Mouse (Mus musculus): ENCODE measurements around the gene Ufd1. TPM values are rescaled to one million over a fixed set of nuclear protein-coding genes. Genes with fewer than 3 reads are reported as not detected.

The Ufd1 gene
- polyA plus RNA-seq, 1 experiment from 2014 or later: 101 TPM

- no peaks in the 10 kb centered on the region for H3K9me3 ChIP-seq (replicated peaks)
- H3K9ac ChIP-seq: no peak overlapping the region
- H3K4me1 ChIP-seq: peaks cover 15% of the 10 kb centered on the region
- ATAC-seq (replicated peaks; ENCODE audit: low FRiP score): no peak
- no peak overlapping the region for H3K4me2 ChIP-seq
- H3K27me3 ChIP-seq: no peaks in the 10 kb centered on the region
- H3K4me3 ChIP-seq (replicated peaks): no peak overlapping the region
- 90% methylated on average over 7 of the region's 7 CpGs for WGBS
- peaks cover 79% of the 10 kb centered on the region for H3K36me3 ChIP-seq
- no peak overlapping the region for H3K27ac ChIP-seq
Measured at GRCm38 (mm10) chr16:18785025-18785424, 26.6 kb upstream of the Ufd1 start.

GRCm38 (mm10) chr16:18785485-18785884 lies 26.1 kb upstream of the Ufd1 start:
- no peak overlapping the region for H3K4me3 ChIP-seq (replicated peaks)
- no peak for ATAC-seq (replicated peaks; ENCODE audit: low FRiP score)
- WGBS: 85% methylated on average over 1 of the region's 1 CpGs
- H3K9ac ChIP-seq: no peak overlapping the region
- peaks cover 81% of the 10 kb centered on the region for H3K36me3 ChIP-seq
- H3K9me3 ChIP-seq (replicated peaks): no peaks in the 10 kb centered on the region
- H3K4me1 ChIP-seq: peaks cover 13% of the 10 kb centered on the region
- H3K27ac ChIP-seq: no peak overlapping the region
- H3K4me2 ChIP-seq: no peak overlapping the region
- no peaks in the 10 kb centered on the region for H3K27me3 ChIP-seq

GRCm38 (mm10) chr16:18786652-18787051 lies 24.9 kb upstream of the Ufd1 start:
- no peak for ATAC-seq (replicated peaks; ENCODE audit: low FRiP score)
- no peak overlapping the region for H3K9ac ChIP-seq
- H3K27me3 ChIP-seq: no peaks in the 10 kb centered on the region
- H3K9me3 ChIP-seq (replicated peaks): no peaks in the 10 kb centered on the region
- H3K4me3 ChIP-seq (replicated peaks): no peak overlapping the region
- 95% methylated on average over 10 of the region's 10 CpGs for WGBS
- no peak overlapping the region for H3K27ac ChIP-seq
- no peak overlapping the region for H3K4me2 ChIP-seq
- peaks cover 6% of the 10 kb centered on the region; the same call in 1 of the 2 replicates for H3K4me1 ChIP-seq
- peaks cover 89% of the 10 kb centered on the region for H3K36me3 ChIP-seq

- H3K4me3 ChIP-seq (replicated peaks): no peak overlapping the region
- no peak overlapping the region; the same call in 1 of the 2 replicates for H3K27ac ChIP-seq
- H3K27me3 ChIP-seq: no peaks in the 10 kb centered on the region
- 76% methylated on average over 10 of the region's 10 CpGs for WGBS
- H3K9me3 ChIP-seq (replicated peaks): no peaks in the 10 kb centered on the region
- H3K36me3 ChIP-seq: peaks cover 88% of the 10 kb centered on the region
- no peak for ATAC-seq (replicated peaks; ENCODE audit: low FRiP score)
- no peak overlapping the region for H3K4me2 ChIP-seq
- H3K4me1 ChIP-seq: no peaks in the 10 kb centered on the region
- no peak overlapping the region for H3K9ac ChIP-seq
Measured at GRCm38 (mm10) chr16:18788627-18789406, 22.8 kb upstream of the Ufd1 start.

- no peaks in the 10 kb centered on the region for H3K9me3 ChIP-seq (replicated peaks)
- no peaks in the 10 kb centered on the region for H3K27me3 ChIP-seq
- 95% methylated on average over 11 of the region's 11 CpGs for WGBS
- ATAC-seq (replicated peaks; ENCODE audit: low FRiP score): no peak
- no peak overlapping the region for H3K27ac ChIP-seq
- H3K4me2 ChIP-seq: no peak overlapping the region
- H3K4me3 ChIP-seq (replicated peaks): no peak overlapping the region
- H3K9ac ChIP-seq: no peak overlapping the region
- no peaks in the 10 kb centered on the region for H3K4me1 ChIP-seq
- H3K36me3 ChIP-seq: peaks cover 93% of the 10 kb centered on the region
Measured at GRCm38 (mm10) chr16:18795223-18795899, 16.2 kb upstream of the Ufd1 start.

- no peak overlapping the region for H3K9ac ChIP-seq
- H3K9me3 ChIP-seq (replicated peaks): no peaks in the 10 kb centered on the region
- 91% methylated on average over 7 of the region's 7 CpGs for WGBS
- H3K27ac ChIP-seq: no peak overlapping the region
- ATAC-seq (replicated peaks; ENCODE audit: low FRiP score): no peak
- no peak overlapping the region for H3K4me2 ChIP-seq
- H3K4me3 ChIP-seq (replicated peaks): no peak overlapping the region
- H3K27me3 ChIP-seq: no peaks in the 10 kb centered on the region
- no peaks in the 10 kb centered on the region for H3K4me1 ChIP-seq
- H3K36me3 ChIP-seq: peaks cover 93% of the 10 kb centered on the region
Measured at GRCm38 (mm10) chr16:18796645-18797044, 14.9 kb upstream of the Ufd1 start.

- peaks cover 93% of the 10 kb centered on the region for H3K36me3 ChIP-seq
- no peaks in the 10 kb centered on the region for H3K27me3 ChIP-seq
- no peaks in the 10 kb centered on the region for H3K4me1 ChIP-seq
- H3K27ac ChIP-seq: no peak overlapping the region
- no peak overlapping the region for H3K4me3 ChIP-seq (replicated peaks)
- no peak overlapping the region for H3K4me2 ChIP-seq
- no peak for ATAC-seq (replicated peaks; ENCODE audit: low FRiP score)
- H3K9ac ChIP-seq: no peak overlapping the region
- 87% methylated on average over 5 of the region's 5 CpGs for WGBS
- no peaks in the 10 kb centered on the region for H3K9me3 ChIP-seq (replicated peaks)
Measured at GRCm38 (mm10) chr16:18798151-18798550, 13.4 kb upstream of the Ufd1 start.

GRCm38 (mm10) chr16:18798841-18799240 lies 12.7 kb upstream of the Ufd1 start:
- Histone ChIP-seq H3K27ac (no peak overlapping the region), H3K4me2 (no peak overlapping the region), H3K36me3 (peaks cover 90% of the 10 kb centered on the region), H3K4me3 (replicated peaks) (no peak overlapping the region), H3K27me3 (no peaks in the 10 kb centered on the region), H3K9ac (no peak overlapping the region), H3K4me1 (no peaks in the 10 kb centered on the region), H3K9me3 (replicated peaks) (no peaks in the 10 kb centered on the region)
- WGBS: 63% methylated on average over 2 of the region's 2 CpGs
- ATAC-seq (replicated peaks; ENCODE audit: low FRiP score): peak; percentile 62; the same call in 1 of the 2 replicates

GRCm38 (mm10) chr16:18805746-18806145 lies 5.8 kb upstream of the Ufd1 start:
- WGBS: 97% methylated on average over 2 of the region's 2 CpGs
- peaks cover 71% of the 10 kb centered on the region for H3K36me3 ChIP-seq

GRCm38 (mm10) chr16:18809001-18809400 lies 2.6 kb upstream of the Ufd1 start:
- WGBS: 92% methylated on average over 5 of the region's 5 CpGs
- H3K36me3 ChIP-seq: peaks cover 48% of the 10 kb centered on the region

More at GRCm38 (mm10) chr16:18805746-18806145, 5.8 kb upstream of the Ufd1 start:
- H3K9me3 ChIP-seq (replicated peaks): no peaks in the 10 kb centered on the region
- no peak overlapping the region for H3K4me3 ChIP-seq (replicated peaks)
- no peak overlapping the region for H3K9ac ChIP-seq
- no peak overlapping the region for H3K27ac ChIP-seq
- H3K27me3 ChIP-seq: no peaks in the 10 kb centered on the region
- peaks cover 5% of the 10 kb centered on the region for H3K4me1 ChIP-seq
- ATAC-seq (replicated peaks; ENCODE audit: low FRiP score): no peak
- H3K4me2 ChIP-seq: no peak overlapping the region

GRCm38 (mm10) chr16:18811032-18811431 lies 547 bp upstream of the Ufd1 start:
- Histone ChIP-seq H3K4me3 (replicated peaks) (peak overlapping the region; percentile 84), H3K36me3 (peaks cover 52% of the 10 kb centered on the region)

More at GRCm38 (mm10) chr16:18809001-18809400, 2.6 kb upstream of the Ufd1 start:
- no peak overlapping the region for H3K9ac ChIP-seq
- H3K27me3 ChIP-seq: no peaks in the 10 kb centered on the region
- H3K9me3 ChIP-seq (replicated peaks): no peaks in the 10 kb centered on the region
- no peak overlapping the region for H3K4me3 ChIP-seq (replicated peaks)
- no peak overlapping the region for H3K27ac ChIP-seq
- H3K4me2 ChIP-seq: no peak overlapping the region
- no peak for ATAC-seq (replicated peaks; ENCODE audit: low FRiP score)
- H3K4me1 ChIP-seq: peaks cover 23% of the 10 kb centered on the region

GRCm38 (mm10) chr16:18812385-18812910 lies 869 bp downstream of the Ufd1 start:
- H3K4me2 ChIP-seq: peak overlapping the region; percentile 81
- WGBS: 1% methylated on average over 31 of the region's 31 CpGs
- no peaks in the 10 kb centered on the region for H3K9me3 ChIP-seq (replicated peaks)
- H3K4me1 ChIP-seq: peaks cover 24% of the 10 kb centered on the region
- H3K9ac ChIP-seq: peak overlapping the region; percentile 91
- H3K27ac ChIP-seq: peak overlapping the region; percentile 85
- H3K36me3 ChIP-seq: peaks cover 53% of the 10 kb centered on the region
- peak overlapping the region; percentile 84 for H3K4me3 ChIP-seq (replicated peaks)
- no peaks in the 10 kb centered on the region for H3K27me3 ChIP-seq
- ATAC-seq (replicated peaks; ENCODE audit: low FRiP score): peak; percentile 52

More at GRCm38 (mm10) chr16:18811032-18811431, 547 bp upstream of the Ufd1 start:
- 7% methylated on average over 5 of the region's 5 CpGs for WGBS
- H3K9ac ChIP-seq: peak overlapping the region; percentile 59
- peak; percentile 9 for ATAC-seq (replicated peaks; ENCODE audit: low FRiP score)
- H3K27ac ChIP-seq: peak overlapping the region; percentile 85; the same call in 1 of the 2 replicates
- H3K9me3 ChIP-seq (replicated peaks): no peaks in the 10 kb centered on the region
- peaks cover 24% of the 10 kb centered on the region for H3K4me1 ChIP-seq
- H3K4me2 ChIP-seq: peak overlapping the region; percentile 81
- H3K27me3 ChIP-seq: no peaks in the 10 kb centered on the region
